Mouse (Mus musculus) testis, adult 2 months (tissue): ENCODE measurements around the gene Negr1.

Experiments used
- CTCF ChIP-seq: fragments of 200-500 bp; IDR thresholded peaks from 2 replicates; pipeline ENCODE4 v1.5.1; 2012; ENCODE audit warnings: low read depth, mild to moderate bottlenecking, inconsistent platforms, low read length, moderate library complexity; ENCODE audit not compliant: control insufficient read depth, insufficient read depth, insufficient replicate concordance
- POLR2A ChIP-seq: fragments of 200-500 bp; IDR thresholded peaks from 2 replicates; pipeline ENCODE4 v1.6.1; 2012; ENCODE audit warnings: low read depth, mild to moderate bottlenecking, inconsistent platforms, low read length, moderate library complexity; ENCODE audit not compliant: control insufficient read depth

DNA sequence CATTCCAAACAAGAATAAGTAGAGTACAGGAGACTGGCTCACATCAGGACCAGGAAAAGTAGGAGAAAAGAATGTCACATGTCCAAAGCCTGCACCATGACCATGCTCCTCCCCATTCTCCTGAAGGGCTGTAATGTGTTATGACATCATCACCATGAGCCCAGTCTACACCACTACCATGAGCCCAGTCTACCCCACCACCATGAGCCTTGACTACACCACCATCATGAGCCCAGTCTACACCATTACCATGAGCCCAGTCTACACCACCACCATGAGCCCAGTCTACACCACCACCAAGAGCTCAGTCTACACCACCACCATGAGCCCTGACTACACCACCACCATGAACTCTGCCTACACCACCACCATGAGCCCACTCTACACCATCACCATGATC is 174.7 kb downstream of the Negr1 start:
- no peak for TF ChIP-seq CTCF
- no peak for TF ChIP-seq POLR2A
